Mouse (Mus musculus) cerebellum, adult (tissue): ENCODE data around the gene Rdh16f2.
"Not testable (repeated sequence)": the region's sequence is repeated elsewhere in the genome, so short reads cannot be mapped to it uniquely, and the experiment has no call there.

ENCODE experiments used
- ATAC-seq: cut with Nextera tagmentation; 2 replicates; pipeline ENCODE4 v1.9.2; 2017; ENCODE audit warnings: mild to moderate bottlenecking, moderate library complexity, mixed read lengths; ENCODE audit not compliant: insufficient number of reproducible peaks, low FRiP score, low TSS enrichment

Rdh16f2 gene

GRCm38 (mm10) chr10:127866232-127866631, at the start of gene Rdh16f2:
Rdh16f2 (plus strand) TSS chr10:127866474.
- ATAC-seq = no peak

- not testable (repeated sequence) for ATAC-seq
Measured at GRCm38 (mm10) chr10:127817268-127817910, 48.9 kb upstream of the Rdh16f2 start.

- ATAC-seq = not testable (repeated sequence)
Measured at GRCm38 (mm10) chr10:127821806-127822205, 44.5 kb upstream of the Rdh16f2 start.

- no peak for ATAC-seq
Measured at GRCm38 (mm10) chr10:127825386-127825785, 40.9 kb upstream of the Rdh16f2 start.

GRCm38 (mm10) chr10:127829121-127829520, 37.2 kb upstream of the Rdh16f2 start:
- no peak for ATAC-seq

- ATAC-seq = not testable (repeated sequence)
Measured at GRCm38 (mm10) chr10:127834186-127834585, 32.1 kb upstream of the Rdh16f2 start.

- no peak for ATAC-seq
Measured at GRCm38 (mm10) chr10:127835292-127835691, 31.0 kb upstream of the Rdh16f2 start.

GRCm38 (mm10) chr10:127837793-127838192, 28.5 kb upstream of the Rdh16f2 start:
- not testable (repeated sequence) for ATAC-seq

- no peak for ATAC-seq
Measured at GRCm38 (mm10) chr10:127838539-127838938, 27.7 kb upstream of the Rdh16f2 start.

- ATAC-seq = no peak
Measured at GRCm38 (mm10) chr10:127840776-127841175, 25.5 kb upstream of the Rdh16f2 start.

GRCm38 (mm10) chr10:127845945-127846344, 20.3 kb upstream of the Rdh16f2 start:
- not testable (repeated sequence) for ATAC-seq

- ATAC-seq = no peak
Measured at GRCm38 (mm10) chr10:127848089-127848488, 18.2 kb upstream of the Rdh16f2 start.

- ATAC-seq = no peak
Measured at GRCm38 (mm10) chr10:127849628-127850027, 16.6 kb upstream of the Rdh16f2 start, which contains the start of gene Rdh19. Rdh19 (plus strand) TSS chr10:127849928.

GRCm38 (mm10) chr10:127856376-127856775, 9.9 kb upstream of the Rdh16f2 start:
- no peak for ATAC-seq

GRCm38 (mm10) chr10:127864931-127865330, 1.3 kb upstream of the Rdh16f2 start:
- ATAC-seq = no peak

GRCm38 (mm10) chr10:127872484-127872883, 6.2 kb downstream of the Rdh16f2 start:
- no peak for ATAC-seq

- ATAC-seq = no peak
Measured at GRCm38 (mm10) chr10:127877681-127878080, 11.4 kb downstream of the Rdh16f2 start.

GRCm38 (mm10) chr10:127878262-127879057, 12.2 kb downstream of the Rdh16f2 start:
- ATAC-seq = no peak

- no peak for ATAC-seq
Measured at GRCm38 (mm10) chr10:127879155-127879688, 12.9 kb downstream of the Rdh16f2 start.

- no peak for ATAC-seq
Measured at GRCm38 (mm10) chr10:127881041-127881440, 14.8 kb downstream of the Rdh16f2 start.

- ATAC-seq = no peak
Measured at GRCm38 (mm10) chr10:127886551-127886950, 20.3 kb downstream of the Rdh16f2 start.
